Mouse (Mus musculus) heart, adult 11 months (tissue): Measurements from ENCODE around the gene Gxylt1.
A peak's percentile ranks its signal among the peaks of the same experiment; 100 is the strongest.

Experiments
- DNase-seq: peaks from one replicate; pipeline ENCODE4 v3.0.0; 2022

Gene Gxylt1

DNA sequence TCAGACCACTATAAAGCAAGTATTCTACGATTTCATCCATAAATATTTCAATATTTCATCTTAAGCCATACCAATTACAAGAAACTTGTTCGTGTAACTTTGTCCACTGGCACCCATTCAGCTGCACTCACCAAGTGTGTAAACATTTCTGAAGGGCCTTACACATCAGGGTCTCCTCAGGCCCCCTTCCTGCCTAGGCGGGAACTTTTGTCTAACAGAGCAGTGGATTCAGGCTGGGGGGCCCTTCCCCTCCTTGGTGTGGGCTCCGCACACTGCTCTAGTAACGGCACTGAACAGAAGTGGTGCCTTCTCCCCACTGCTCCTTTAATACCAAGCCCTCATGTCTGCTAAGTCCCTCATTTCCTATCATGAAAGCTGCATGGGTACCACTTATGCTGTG lies 12.7 kb downstream of the Gxylt1 start:
- peak; percentile 53 for DNase-seq

DNA sequence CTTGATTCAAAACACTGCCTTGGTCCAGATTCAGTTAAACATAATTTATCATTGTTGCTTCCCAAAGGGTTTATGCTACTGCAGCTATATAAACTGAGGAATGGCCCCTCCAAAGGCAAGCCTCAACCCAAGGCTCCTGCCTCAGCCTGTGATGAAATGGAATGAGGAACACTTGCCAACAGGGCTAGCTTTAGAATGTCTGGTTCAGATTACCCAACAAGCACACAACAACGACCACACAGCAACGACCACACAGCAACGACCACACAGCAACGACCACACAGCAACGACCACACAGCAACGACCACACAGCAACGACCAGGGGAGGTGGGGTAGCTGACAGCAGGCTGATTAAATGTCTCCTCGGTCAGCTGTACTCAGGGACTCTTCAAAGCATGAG lies 15.0 kb downstream of the Gxylt1 start:
- DNase-seq: peak; percentile 79

GRCm38 (mm10) chr15:93255295-93255694 lies 19.7 kb downstream of the Gxylt1 start:
- DNase-seq: no peak

- no peak for DNase-seq
Observed at GRCm38 (mm10) chr15:93253172-93253571, 21.8 kb downstream of the Gxylt1 start.

- DNase-seq: no peak
Observed at GRCm38 (mm10) chr15:93252396-93252795, 22.6 kb downstream of the Gxylt1 start.

GRCm38 (mm10) chr15:93251553-93252250 lies 23.3 kb downstream of the Gxylt1 start:
- peak; percentile 96 for DNase-seq

GRCm38 (mm10) chr15:93243202-93243601 lies 31.8 kb downstream of the Gxylt1 start:
- peak; percentile 76 for DNase-seq

GRCm38 (mm10) chr15:93236456-93236855 lies 38.5 kb downstream of the Gxylt1 start:
- peak; percentile 79 for DNase-seq

GRCm38 (mm10) chr15:93229028-93229427 lies 46.0 kb downstream of the Gxylt1 start:
- peak; percentile 70 for DNase-seq

- peak; percentile 74 for DNase-seq
Observed at GRCm38 (mm10) chr15:93228375-93228774, 46.6 kb downstream of the Gxylt1 start.

DNA sequence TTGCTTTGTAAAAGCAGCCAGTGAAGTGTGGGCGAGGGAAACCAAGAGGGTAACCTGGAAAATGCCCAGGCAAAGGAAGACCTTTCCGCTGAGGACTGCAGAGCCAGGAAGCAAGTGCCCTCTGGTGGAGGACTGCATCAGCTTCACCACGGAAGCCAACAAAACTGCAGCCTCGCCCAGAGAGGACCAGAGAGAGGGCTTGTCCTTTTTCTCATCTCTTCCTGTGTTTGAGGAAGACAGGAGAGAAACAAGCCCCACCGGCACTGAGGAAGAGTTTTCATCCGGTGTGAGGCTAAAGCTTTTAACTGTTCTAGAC lies 47.3 kb downstream of the Gxylt1 start:
- peak; percentile 74 for DNase-seq

DNA sequence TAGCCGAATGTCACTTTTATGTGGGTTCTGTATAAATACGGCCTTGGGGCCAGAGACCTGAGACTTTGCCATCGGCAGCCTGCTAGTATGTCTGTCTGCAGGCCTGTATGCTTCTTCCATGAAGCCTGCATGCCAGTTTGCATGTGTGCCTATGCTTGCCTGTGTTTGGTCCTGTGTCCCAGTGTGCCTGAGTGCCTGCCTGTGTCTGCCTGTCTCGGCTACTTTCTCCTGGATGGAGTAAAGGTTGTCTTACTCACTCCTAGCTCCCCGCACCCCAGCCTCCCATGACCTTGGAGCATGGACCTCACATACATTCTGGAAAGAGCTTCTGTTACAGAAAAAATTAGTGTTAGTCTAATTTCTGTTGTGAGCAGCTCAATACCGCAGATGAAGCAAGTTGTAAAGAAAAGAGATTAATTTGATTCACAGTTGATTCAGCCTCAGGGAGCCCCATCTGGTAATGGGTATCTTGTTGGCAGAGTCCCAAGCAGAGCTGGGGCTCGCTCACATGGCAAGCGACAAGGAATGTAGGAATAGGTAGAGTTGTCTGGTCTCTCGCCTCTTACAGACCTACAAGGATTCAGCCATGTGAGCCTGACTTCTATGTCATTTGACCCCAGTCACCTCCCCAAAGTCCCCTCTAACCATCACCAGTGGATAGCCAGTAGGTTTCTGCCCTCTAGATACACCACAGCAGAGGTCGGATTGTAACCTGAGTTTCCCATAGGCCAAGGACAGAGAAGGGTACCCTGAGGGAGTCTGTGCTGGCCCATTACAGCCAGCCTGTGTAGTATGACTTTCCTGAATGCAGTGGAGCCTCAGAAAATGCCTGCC lies 47.8 kb downstream of the Gxylt1 start:
- DNase-seq: peak; percentile 61

DNA sequence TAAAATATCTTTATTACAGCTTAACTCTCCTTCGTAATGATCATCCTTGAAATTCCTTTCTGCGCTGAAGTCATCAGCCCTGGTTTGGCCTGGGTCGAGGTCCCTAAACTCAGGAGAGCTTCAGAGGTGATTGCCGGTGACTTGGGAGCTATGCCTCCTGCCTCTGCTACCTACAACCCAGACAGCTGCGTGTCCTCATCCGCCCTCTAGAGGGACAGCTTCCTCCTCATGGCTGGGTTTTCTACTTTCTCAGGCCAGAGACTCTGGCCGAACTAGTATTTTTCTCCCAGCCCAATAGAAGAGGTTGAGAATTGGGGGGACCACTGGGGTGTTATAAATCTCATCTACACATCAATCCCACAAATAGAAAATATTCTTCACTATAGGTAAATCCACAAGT lies 52.5 kb downstream of the Gxylt1 start:
- peak; percentile 76 for DNase-seq

GRCm38 (mm10) chr15:93212617-93213016 lies 62.4 kb downstream of the Gxylt1 start:
- peak; percentile 83 for DNase-seq

GRCm38 (mm10) chr15:93204861-93205260 lies 70.1 kb downstream of the Gxylt1 start:
- DNase-seq: peak; percentile 61

DNA sequence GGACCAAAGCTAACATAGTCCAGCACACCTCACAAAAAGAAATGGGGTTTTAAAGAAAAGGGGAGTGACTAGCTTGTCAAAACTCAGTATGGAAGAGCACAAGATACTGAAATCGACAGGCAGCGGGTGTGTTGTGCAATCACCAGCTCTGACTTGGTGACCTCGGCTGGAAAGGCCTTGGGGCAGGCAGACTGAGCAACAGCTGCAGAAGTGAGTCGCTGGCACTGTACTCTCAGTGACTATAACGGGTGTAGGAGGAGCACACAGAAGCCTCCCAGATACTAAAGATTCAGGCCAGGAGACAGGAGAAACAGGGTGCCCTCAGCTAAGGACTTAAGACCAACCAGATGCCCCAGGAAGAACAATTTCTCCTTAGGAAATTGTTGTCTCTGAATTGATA lies 73.0 kb downstream of the Gxylt1 start:
- DNase-seq: peak; percentile 55

- peak; percentile 63 for DNase-seq
Observed at GRCm38 (mm10) chr15:93191387-93192145, 83.4 kb downstream of the Gxylt1 start.
